Mouse (Mus musculus) liver, postnatal 0 days (tissue): ENCODE measurements around the gene Flg2. TPM values are rescaled to one million over a fixed set of nuclear protein-coding genes. Genes with fewer than 3 reads are reported as not detected.

Experiments
- ATAC-seq: fragments of 200-750 bp; cut with Nextera tagmentation; 2 replicates; pipeline ENCODE4 v1.8.0; 2017; ENCODE audit warnings: mild to moderate bottlenecking, moderate library complexity
- DNase-seq: peaks from one replicate; pipeline ENCODE4 v3.0.0-alpha.2; 2016
- H3K27ac ChIP-seq: fragments of 300-500 bp; sonication (generic); 2 replicates; pipeline ENCODE4 v1.5.1; 2014; ENCODE audit warnings: antibody characterized with exemption, moderate library complexity, mild to moderate bottlenecking, low read depth
- H3K27me3 ChIP-seq: fragments of 300-500 bp; sonication (generic); 2 replicates; pipeline ENCODE4 v1.6.1; 2014; ENCODE audit warnings: low read length, control low read depth, mixed read lengths; ENCODE audit not compliant: insufficient read depth
- H3K36me3 ChIP-seq: fragments of 300-500 bp; sonication (generic); replicated peaks from 2 replicates; pipeline ENCODE4 v1.6.1; 2014; ENCODE audit warnings: mild to moderate bottlenecking, control low read depth, low read length, moderate library complexity, mixed read lengths; ENCODE audit not compliant: insufficient read depth
- H3K4me1 ChIP-seq: fragments of 300-500 bp; sonication (generic); 2 replicates; pipeline ENCODE4 v1.6.1; 2014; ENCODE audit warnings: antibody characterized with exemption, mild to moderate bottlenecking, control low read depth; ENCODE audit not compliant: insufficient read depth
- H3K4me2 ChIP-seq: fragments of 300-500 bp; sonication (generic); 2 replicates; pipeline ENCODE4 v1.6.1; 2014; ENCODE audit warnings: low read depth, mild to moderate bottlenecking, low read length, moderate library complexity, mixed read lengths
- H3K4me3 ChIP-seq: fragments of 300-500 bp; sonication (generic); 2 replicates; pipeline ENCODE4 v1.5.1; 2014; ENCODE audit warnings: low read depth, low read length
- H3K9ac ChIP-seq: fragments of 300-500 bp; sonication (generic); replicated peaks from 2 replicates; pipeline ENCODE4 v1.6.1; 2014; ENCODE audit warnings: mild to moderate bottlenecking, moderate library complexity
- H3K9me3 ChIP-seq: fragments of 300-500 bp; sonication (generic); 2 replicates; pipeline ENCODE4 v1.6.1; 2016; ENCODE audit warnings: mild to moderate bottlenecking, control low read depth, low read length, mixed read lengths
- CTCF ChIP-seq: sonication (generic); IDR thresholded peaks from 2 replicates; pipeline ENCODE4 v1.5.1; 2016; ENCODE audit warnings: antibody characterized with exemption, low read depth
- EP300 ChIP-seq: IDR thresholded peaks from 2 replicates; pipeline ENCODE4 v1.6.1; 2016; ENCODE audit warnings: antibody characterized with exemption, low read depth, mild to moderate bottlenecking
- WGBS: fragments of 180-500 bp; shearing (Covaris S2); extraction: QIAGEN DNeasy Blood & Tissue Kit; methylation state at CpG from one replicate; pipeline ENCODE4 v1.1.7; 2014; ENCODE audit not compliant: insufficient replicate concordance; 5-methylcytosine and 5-hydroxymethylcytosine counted together
- polyA plus RNA-seq: library from polyadenylated mRNA; unstranded; fragments of >200 nt; fragmentation: Nextera tagmentation; extraction: Ambion mirVana; gene quantifications from 2 replicates; pipeline ENCODE4 v1.2.1, GENCODE M21; 2015

Gene Flg2
- polyA plus RNA-seq, result not detected in 2 replicates

- Histone ChIP-seq H3K4me1 (no peaks in the 10 kb centered on the region), H3K27ac (no peak within 1 kb of the TSS), H3K4me2 (no peak within 1 kb of the TSS), H3K27me3 (no peaks in the 10 kb centered on the region), H3K9ac (no peak within 1 kb of the TSS), H3K9me3 (no peaks in the 10 kb centered on the region), H3K4me3 (no peak within 1 kb of the TSS), H3K36me3 (no peaks in the 10 kb centered on the region)
- no peak for TF ChIP-seq CTCF
- no peak for TF ChIP-seq EP300
- DNase-seq (no peak), ATAC-seq (no peak)
- WGBS, result 77% methylated on average over 3 of the region's 3 CpGs
Measured at GRCm38 (mm10) chr3:93196978-93197377, at the start of gene Flg2. Flg2 (plus strand) TSS chr3:93197278.

GRCm38 (mm10) chr3:93162502-93162901, 34.6 kb upstream of the Flg2 start:
- H3K9me3 ChIP-seq, result no peaks in the 10 kb centered on the region
- H3K27me3 ChIP-seq, result no peaks in the 10 kb centered on the region
- ATAC-seq, result no peak
- no peak overlapping the region for H3K9ac ChIP-seq
- TF ChIP-seq CTCF (no peak), EP300 (no peak)
- WGBS, result 57% methylated on average over 6 of the region's 6 CpGs
- no peaks in the 10 kb centered on the region for H3K4me1 ChIP-seq
- H3K4me3 ChIP-seq, result no peak overlapping the region
- H3K27ac ChIP-seq, result no peak overlapping the region
- H3K4me2 ChIP-seq, result no peak overlapping the region
- DNase-seq, result no peak
- H3K36me3 ChIP-seq, result no peaks in the 10 kb centered on the region

GRCm38 (mm10) chr3:93162996-93163592, 34.0 kb upstream of the Flg2 start:
- H3K27ac ChIP-seq, result no peak overlapping the region
- H3K9me3 ChIP-seq, result no peaks in the 10 kb centered on the region
- no peaks in the 10 kb centered on the region for H3K27me3 ChIP-seq
- TF ChIP-seq CTCF, result no peak
- H3K4me2 ChIP-seq, result no peak overlapping the region
- ATAC-seq (no peak), DNase-seq (no peak)
- H3K9ac ChIP-seq, result no peak overlapping the region
- 59% methylated on average over 1 of the region's 1 CpGs for WGBS
- H3K4me1 ChIP-seq, result no peaks in the 10 kb centered on the region
- no peaks in the 10 kb centered on the region for H3K36me3 ChIP-seq
- H3K4me3 ChIP-seq, result no peak overlapping the region

- no peaks in the 10 kb centered on the region; the same call in 1 of the 2 replicates for H3K9me3 ChIP-seq
- H3K4me3 ChIP-seq, result no peak overlapping the region
- H3K36me3 ChIP-seq, result no peaks in the 10 kb centered on the region
- DNase-seq (no peak), ATAC-seq (no peak)
- H3K9ac ChIP-seq, result no peak overlapping the region
- no peak overlapping the region for H3K27ac ChIP-seq
- 80% methylated on average over 4 of the region's 4 CpGs for WGBS
- no peak overlapping the region for H3K4me2 ChIP-seq
- H3K27me3 ChIP-seq, result no peaks in the 10 kb centered on the region
- no peaks in the 10 kb centered on the region for H3K4me1 ChIP-seq
- TF ChIP-seq CTCF (no peak), EP300 (no peak)
Measured at GRCm38 (mm10) chr3:93180856-93181255, 16.2 kb upstream of the Flg2 start.

DNA sequence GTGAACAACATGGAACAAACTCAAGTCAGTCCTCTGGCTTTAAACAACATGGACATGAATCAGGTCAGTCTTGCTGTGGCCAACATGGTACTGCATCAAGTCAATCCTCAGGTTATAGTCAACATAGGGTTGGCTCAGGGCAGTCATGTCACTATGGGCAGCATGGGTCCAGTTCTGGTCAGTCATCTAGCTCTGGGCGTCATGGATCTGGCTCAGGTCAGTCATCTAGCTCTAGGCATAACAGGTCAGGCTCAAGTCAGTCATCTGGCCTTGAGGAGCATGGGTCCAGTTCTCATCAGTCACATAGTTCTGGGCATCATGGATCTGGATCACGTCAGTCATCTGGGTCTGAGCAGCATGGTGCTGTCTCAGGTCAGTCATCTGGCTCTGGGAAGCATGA, 4.9 kb downstream of the Flg2 start:
- Histone ChIP-seq H3K27me3 (no peaks in the 10 kb centered on the region), H3K36me3 (no peaks in the 10 kb centered on the region), H3K4me3 (no peak overlapping the region), H3K9ac (no peak overlapping the region), H3K27ac (no peak overlapping the region), H3K9me3 (no peaks in the 10 kb centered on the region), H3K4me2 (no peak overlapping the region), H3K4me1 (no peaks in the 10 kb centered on the region)
- TF ChIP-seq EP300, result no peak
- WGBS, result 79% methylated on average over 2 of the region's 2 CpGs
- DNase-seq (no peak), ATAC-seq (no peak)

- Histone ChIP-seq H3K4me3 (no peak overlapping the region), H3K27me3 (no peaks in the 10 kb centered on the region), H3K9me3 (no peaks in the 10 kb centered on the region), H3K36me3 (no peaks in the 10 kb centered on the region), H3K27ac (no peak overlapping the region), H3K4me1 (no peaks in the 10 kb centered on the region), H3K9ac (no peak overlapping the region), H3K4me2 (no peak overlapping the region)
- no peak for ATAC-seq
- no peak for TF ChIP-seq CTCF
- no peak for TF ChIP-seq EP300
- WGBS, result 79% methylated on average over 4 of the region's 4 CpGs
- DNase-seq, result no peak
Measured at GRCm38 (mm10) chr3:93202499-93202898, 5.4 kb downstream of the Flg2 start.

Other genes with a start within 250 kb of the Flg2 start
- gene Lce3d, start 239.9 kb upstream of the Flg2 start, polyA plus RNA-seq, result not detected in 2 replicates
- gene Lce3e, start 230.2 kb upstream of the Flg2 start, polyA plus RNA-seq, result not detected in 2 replicates
- gene Lce3f, start 205.1 kb upstream of the Flg2 start, polyA plus RNA-seq, result not detected in 2 replicates
- not detected in 2 replicates for gene Crct1, start 181.6 kb upstream of the Flg2 start, polyA plus RNA-seq
- gene Lce1m, start 178.2 kb upstream of the Flg2 start, polyA plus RNA-seq, result not detected in 2 replicates
- not detected in 2 replicates for gene Gm4858, start 128.5 kb upstream of the Flg2 start, polyA plus RNA-seq
- not detected in 2 replicates for gene Crnn, start 52.5 kb upstream of the Flg2 start, polyA plus RNA-seq
- gene Flg, start 76.2 kb downstream of the Flg2 start, polyA plus RNA-seq, result not detected in 2 replicates
- gene Hrnr, start 122.5 kb downstream of the Flg2 start, polyA plus RNA-seq, result not detected in 2 replicates
- gene Rptn, start 196.4 kb downstream of the Flg2 start, polyA plus RNA-seq, result not detected in 2 replicates
- gene Tchh, start 245.1 kb downstream of the Flg2 start, polyA plus RNA-seq, result 0.06 TPM in 2 replicates